Mouse (Mus musculus): ENCODE data around the gene Abcg4. TPM values are rescaled to one million over a fixed set of nuclear protein-coding genes. Genes with fewer than 3 reads are reported as not detected.
A peak's percentile ranks its signal among the peaks of the same experiment; 100 is the strongest.

The Abcg4 gene
- total and polyA plus RNA-seq, 3 experiments: 4.1 to 17.1 TPM; not detected in 1

DNA sequence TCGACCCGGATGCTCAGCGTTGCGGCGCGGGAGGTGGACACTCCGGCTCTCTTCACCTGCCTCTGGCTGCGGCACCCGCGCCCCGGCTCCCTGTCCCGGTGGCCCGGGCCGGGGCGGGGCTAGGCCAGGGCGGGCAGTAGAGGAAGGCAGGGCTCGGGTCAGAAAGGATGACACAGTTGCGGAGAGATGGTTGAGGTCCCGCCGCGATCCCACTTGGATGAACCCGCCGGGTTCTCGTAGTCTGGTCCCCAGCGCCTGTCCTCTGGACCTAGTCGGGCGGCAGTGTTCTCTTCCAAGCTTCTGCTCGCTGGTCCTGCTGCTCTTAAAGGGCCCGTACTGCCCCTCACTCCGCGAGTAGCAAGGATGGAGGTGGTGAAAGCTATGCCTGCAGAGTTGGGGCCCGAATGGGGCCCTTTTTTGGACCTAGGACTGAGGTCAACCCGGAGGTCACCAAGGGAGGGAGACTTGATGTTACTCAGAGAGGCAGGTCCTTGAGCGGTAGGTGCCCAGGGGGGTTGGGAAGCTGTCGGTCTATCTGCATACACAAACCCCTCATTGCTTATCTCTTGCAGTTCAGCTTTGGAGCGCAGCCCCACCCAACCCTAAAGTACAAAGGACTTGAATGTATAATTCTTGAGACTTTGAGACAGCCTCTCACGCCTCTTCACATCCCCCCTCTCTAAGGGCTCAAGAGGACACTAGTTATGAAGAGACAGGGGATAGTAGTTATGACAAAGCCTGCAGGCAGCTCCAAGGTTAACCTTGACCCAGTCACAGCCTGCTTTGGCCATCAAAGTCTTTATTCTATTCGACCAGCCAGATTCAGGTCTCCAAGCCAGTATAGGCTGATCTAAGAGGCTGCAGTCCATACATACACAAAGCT, at the start of gene Abcg4 (continued):
- TF ChIP-seq EP300 (IDR thresholded peaks at IDR 0.05; ENCODE audit: low read depth in 1 of 2, low read length in 2 of 2) (peak; percentile 84 to 88), UBTF (IDR thresholded peaks at IDR 0.05; ENCODE audit: borderline replicate concordance, insufficient read depth, low read depth, low read length) (no peak), MEF2A (IDR thresholded peaks at IDR 0.05; ENCODE audit: extremely low read depth, insufficient replicate concordance, low read depth, low read length, poor library complexity, severe bottlenecking) (no peak), HCFC1 (IDR thresholded peaks at IDR 0.05; ENCODE audit: low read depth, low read length) (0 out of 2 replicates have a peak, but pooled peaks have one; percentile 6)

DNA sequence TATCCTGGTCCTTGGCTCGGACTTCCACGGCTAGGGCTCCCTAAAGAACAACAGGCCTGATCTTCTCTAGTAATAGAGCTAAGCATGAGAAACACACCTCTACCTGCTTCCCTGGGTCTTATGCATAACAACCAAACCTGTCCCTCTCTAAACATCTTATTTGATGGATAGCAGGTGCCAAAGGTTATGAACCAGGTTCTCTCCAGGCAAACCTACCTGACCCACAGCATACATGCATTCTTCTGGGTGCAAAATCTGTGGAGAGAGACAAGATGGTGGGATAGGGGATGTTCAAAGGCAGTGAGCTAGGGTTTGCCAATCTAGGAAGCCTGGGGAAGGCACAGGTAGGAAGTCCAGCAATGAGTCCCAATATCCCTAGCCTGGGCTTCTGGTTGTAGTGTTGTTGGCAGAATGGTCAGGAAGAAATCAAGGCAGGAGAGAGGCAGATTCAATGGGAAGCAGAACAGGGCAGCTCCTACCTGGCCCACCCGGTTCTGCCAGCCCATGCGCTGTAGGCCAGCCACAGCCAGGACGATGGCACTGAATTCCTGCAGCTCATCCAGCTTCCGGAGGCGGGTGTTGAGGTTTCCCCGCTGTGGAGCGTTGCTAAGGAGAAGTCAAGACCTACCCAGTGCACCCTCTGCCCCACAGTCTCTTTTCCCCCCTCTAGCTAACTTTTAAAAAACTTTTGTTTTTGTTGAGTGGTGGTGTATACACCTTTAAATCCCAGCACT, 49.2 kb upstream of the Abcg4 start:
- DNase-seq (ENCODE audit: low read depth, low spot score): peak; percentile 55
- peaks cover 7 to 19% of the 10 kb centered on the region in 2 experiments for H3K4me1 ChIP-seq (ENCODE audit: control insufficient read depth in 1 of 2, insufficient read depth in 2 of 2, low read length in 2 of 2)
- peaks cover 0 to 23% of the 10 kb centered on the region in 2 experiments; a peak in 3 of 4 replicates for H3K36me3 ChIP-seq (ENCODE audit: control insufficient read depth in 1 of 2, insufficient read depth in 2 of 2, low read length in 2 of 2)

DNA sequence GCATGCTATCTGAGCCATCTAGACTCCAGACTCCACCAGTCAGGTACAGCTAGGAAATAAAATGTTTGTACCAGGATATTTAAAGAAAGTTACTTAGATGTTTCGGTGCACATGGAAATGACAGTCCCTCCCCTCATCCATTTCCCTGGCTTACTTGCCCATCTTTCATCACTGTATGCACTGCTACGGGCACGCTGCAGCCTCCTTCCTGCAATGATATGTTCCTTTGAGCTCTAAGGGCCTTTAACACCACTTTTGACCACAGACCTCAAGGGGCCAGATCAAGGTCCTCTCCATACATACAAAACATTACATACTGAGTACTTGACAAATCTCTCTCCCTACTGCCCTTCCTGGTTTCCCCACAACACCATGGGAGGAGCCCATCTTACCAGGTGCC, 48.5 kb upstream of the Abcg4 start:
- Histone ChIP-seq H3K4me3 (ENCODE audit: control insufficient read depth in 1 of 2, insufficient read depth in 1 of 2, low read depth in 2 of 2, low read length in 2 of 2) (peak overlapping the region; percentile 24 to 86), H3K9ac (ENCODE audit: control insufficient read depth, low read depth, low read length, poor library complexity, severe bottlenecking) (peak overlapping the region; percentile 99), H3K9me3 (replicated peaks; ENCODE audit: insufficient read depth, low read length) (no peaks in the 10 kb centered on the region), H3K27me3 (ENCODE audit: control insufficient read depth in 1 of 2, insufficient read depth in 2 of 2, low read length in 2 of 2) (no peaks in the 10 kb centered on the region), H3K4me1 (ENCODE audit: control insufficient read depth in 1 of 2, insufficient read depth in 2 of 2, low read length in 2 of 2) (peaks cover 3 to 14% of the 10 kb centered on the region in 2 experiments; a peak in 3 of 4 replicates), H3K36me3 (ENCODE audit: control insufficient read depth in 1 of 2, insufficient read depth in 2 of 2, low read length in 2 of 2) (peaks cover 0 to 18% of the 10 kb centered on the region in 2 experiments; a peak in 3 of 4 replicates), H3K79me2 (ENCODE audit: control insufficient read depth, insufficient read depth, low read length, poor library complexity) (peaks cover 42% of the 10 kb centered on the region), H3K27ac (ENCODE audit: control insufficient read depth, low read depth, low read length) (no peak overlapping the region; the same call in 1 of the 2 replicates)
- peak; percentile 64 for DNase-seq (ENCODE audit: low read depth, low spot score)
- 0 out of 2 replicates have a peak, but pooled peaks have one; percentile 20 for TF ChIP-seq NELFE (IDR thresholded peaks at IDR 0.05; ENCODE audit: low read depth, low read length)
- no peak for TF ChIP-seq ZKSCAN1 (IDR thresholded peaks at IDR 0.05; ENCODE audit: low read depth, low read length)
- no peak for TF ChIP-seq E2F4 (IDR thresholded peaks at IDR 0.05; ENCODE audit: borderline replicate concordance, low read depth, low read length)
- TF ChIP-seq USF1 (IDR thresholded peaks at IDR 0.05; ENCODE audit: low read depth, low read length): no peak
- 0 out of 2 replicates have a peak, but pooled peaks have one; percentile 19 for TF ChIP-seq MAX (IDR thresholded peaks at IDR 0.05; ENCODE audit: low read length)
- TF ChIP-seq POLR2AphosphoS2 (IDR thresholded peaks at IDR 0.05; ENCODE audit: low read length): peak; percentile 51
- no peak for TF ChIP-seq MEF2A (IDR thresholded peaks at IDR 0.05; ENCODE audit: extremely low read depth, insufficient replicate concordance, low read depth, low read length, poor library complexity, severe bottlenecking)
- TF ChIP-seq POLR2AphosphoS5 (IDR thresholded peaks at IDR 0.05; ENCODE audit: borderline replicate concordance, low read depth, low read length): no peak
- peak in 1 of 2 experiments; percentile 13; a peak in 1 of 4 replicates for TF ChIP-seq POLR2A (IDR thresholded peaks at IDR 0.05; ENCODE audit: control insufficient read depth in 1 of 2, insufficient read depth in 1 of 2, low read depth in 1 of 2, low read length in 2 of 2, poor library complexity in 1 of 2)
- TF ChIP-seq EP300 (IDR thresholded peaks at IDR 0.05; ENCODE audit: low read depth in 1 of 2, low read length in 2 of 2): no peak
- no peak for TF ChIP-seq ZMIZ1 (IDR thresholded peaks at IDR 0.05; ENCODE audit: low read depth, low read length)
- TF ChIP-seq ZNF384 (IDR thresholded peaks at IDR 0.05; ENCODE audit: low read depth, low read length): no peak
- TF ChIP-seq BHLHE40 (IDR thresholded peaks at IDR 0.05; ENCODE audit: borderline replicate concordance, low read depth, low read length): no peak
- TF ChIP-seq ZC3H11A (IDR thresholded peaks at IDR 0.05; ENCODE audit: low read depth, low read length): no peak
- TF ChIP-seq MAFK (IDR thresholded peaks at IDR 0.05; ENCODE audit: borderline replicate concordance, low read depth, low read length): no peak
- TF ChIP-seq CHD2 (IDR thresholded peaks at IDR 0.05; ENCODE audit: low read length): no peak
- no peak for TF ChIP-seq ETS1 (IDR thresholded peaks at IDR 0.05; ENCODE audit: low read depth, low read length)

More for the DNA sequence above, 49.2 kb upstream of the Abcg4 start:
- Histone ChIP-seq H3K79me2 (ENCODE audit: control insufficient read depth, insufficient read depth, low read length, poor library complexity) (peaks cover 47% of the 10 kb centered on the region), H3K27me3 (ENCODE audit: control insufficient read depth in 1 of 2, insufficient read depth in 2 of 2, low read length in 2 of 2) (no peaks in the 10 kb centered on the region), H3K27ac (ENCODE audit: control insufficient read depth, low read depth, low read length) (no peak overlapping the region), H3K4me3 (ENCODE audit: control insufficient read depth in 1 of 2, insufficient read depth in 1 of 2, low read depth in 2 of 2, low read length in 2 of 2) (peak overlapping the region in 1 of 2 experiments; percentile 86; a peak in 2 of 4 replicates), H3K9ac (ENCODE audit: control insufficient read depth, low read depth, low read length, poor library complexity, severe bottlenecking) (no peak overlapping the region; the same call in 1 of the 2 replicates), H3K9me3 (replicated peaks; ENCODE audit: insufficient read depth, low read length) (no peaks in the 10 kb centered on the region)
- TF ChIP-seq USF2 (IDR thresholded peaks at IDR 0.05; ENCODE audit: borderline replicate concordance in 1 of 2, insufficient read depth in 1 of 2, low read depth in 1 of 2, low read length in 2 of 2) (no peak), POLR2AphosphoS2 (IDR thresholded peaks at IDR 0.05; ENCODE audit: low read length) (peak; percentile 73), UBTF (IDR thresholded peaks at IDR 0.05; ENCODE audit: borderline replicate concordance, insufficient read depth, low read depth, low read length) (no peak), SIN3A (IDR thresholded peaks at IDR 0.05; ENCODE audit: low read length) (peak; percentile 30; the same call in 1 of the 2 replicates), POLR2A (IDR thresholded peaks at IDR 0.05; ENCODE audit: control insufficient read depth in 1 of 2, insufficient read depth in 1 of 2, low read depth in 1 of 2, low read length in 2 of 2, poor library complexity in 1 of 2) (peak; percentile 8 to 27; a peak in 2 of 4 replicates)

Measured in MEL (cell line).